Mouse (Mus musculus) megakaryocyte, adult 5-6 weeks (primary cell): ENCODE measurements around the gene Olfr1231. TPM values are rescaled to one million over a fixed set of nuclear protein-coding genes. Genes with fewer than 3 reads are reported as not detected.

Experiments used
- ATAC-seq: 2 replicates; pipeline ENCODE4 v1.8.0; 2016; ENCODE audit warnings: mild to moderate bottlenecking, inconsistent platforms; ENCODE audit not compliant: poor library complexity, severe bottlenecking
- total RNA-seq, 2 experiments: library from RNA; stranded (forward) in 1 of 2; stranded (reverse) in 1 of 2; fragments of 153-499, 151-499 nt in 1 of 2; fragments of 221-1000, 200-1000 nt in 1 of 2; gene quantifications; 2 replicates each; pipeline versions ENCODE4 v1.2.3 to v1.2.4; 2015 to 2017

Olfr1231 gene
- total RNA-seq (2015) (not detected in 2 replicates), total RNA-seq (2017) (not detected in 2 replicates)

GRCm38 (mm10) chr2:89306974-89307373 lies at the start of gene Olfr1231:
Gene Olfr1231, minus strand, starts transcription at chr2:89307074.
- no peak for ATAC-seq

GRCm38 (mm10) chr2:89342298-89342697 lies 35.4 kb upstream of the Olfr1231 start, which contains the start of gene Olfr1233:
Gene Olfr1233, minus strand, starts transcription at chr2:89342398.
- ATAC-seq, result no peak

DNA sequence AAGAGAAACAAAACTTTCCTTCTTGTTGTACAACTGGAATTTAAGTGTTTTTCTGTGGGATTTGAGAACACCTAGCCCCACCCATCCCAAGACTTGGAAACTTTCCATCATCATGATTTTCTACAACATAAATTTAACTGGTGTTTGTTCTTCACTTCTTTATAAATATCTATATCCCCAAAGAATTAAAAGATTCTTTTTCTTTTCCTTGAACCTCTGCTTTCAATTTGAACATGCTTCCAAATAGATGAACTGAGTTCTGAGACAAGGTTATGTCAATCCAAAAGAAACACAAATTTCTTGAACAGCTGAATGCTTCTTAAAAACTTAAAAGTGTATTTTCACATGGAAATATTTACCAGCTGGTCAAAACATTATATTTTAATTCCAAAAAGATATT lies 22.7 kb upstream of the Olfr1231 start, which contains the start of gene Olfr1232:
Gene Olfr1232 (minus strand): TSS at position 101 of the 400 bp plus-strand sequence.
- ATAC-seq, result no peak

GRCm38 (mm10) chr2:89297168-89297567 lies 9.7 kb downstream of the Olfr1231 start, which contains the start of gene Olfr1230:
Gene Olfr1230, minus strand, starts transcription at chr2:89297268.
- ATAC-seq, result no peak

DNA sequence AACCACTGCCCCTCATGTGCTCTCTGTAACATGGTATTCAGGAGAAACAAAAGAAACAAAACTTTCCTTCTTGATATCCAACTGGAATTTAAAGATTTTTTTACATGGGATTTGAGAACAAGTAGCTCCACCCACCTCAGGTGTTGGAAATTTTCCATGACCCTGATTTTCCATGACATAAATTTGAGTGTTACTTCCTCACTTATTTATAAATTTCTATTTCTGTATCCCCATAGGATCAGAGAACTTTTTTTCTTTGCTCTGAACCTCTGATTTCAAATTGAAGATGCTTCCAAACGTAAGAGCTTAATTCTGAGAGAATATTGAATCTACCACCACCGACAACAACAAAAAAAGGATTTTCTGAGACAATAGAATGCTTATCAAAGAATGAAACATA lies 19.0 kb downstream of the Olfr1231 start, which contains the start of gene Olfr1229:
Gene Olfr1229 (minus strand): TSS at position 101 of the 400 bp plus-strand sequence.
- no peak for ATAC-seq

GRCm38 (mm10) chr2:89253962-89254361 lies 52.9 kb downstream of the Olfr1231 start, which contains the start of gene Olfr1228:
Gene Olfr1228, minus strand, starts transcription at chr2:89254062.
- no peak for ATAC-seq

Other genes with a start within 250 kb of the Olfr1231 start
- not detected in 2 replicates for gene Olfr1218, start 245.9 kb downstream of the Olfr1231 start, total RNA-seq (2015)
- not detected in 2 replicates for gene Olfr1218, start 245.9 kb downstream of the Olfr1231 start, total RNA-seq (2017)
- gene Olfr1219, start 223.6 kb downstream of the Olfr1231 start, total RNA-seq (2015), result not detected in 2 replicates
- gene Olfr1219, start 223.6 kb downstream of the Olfr1231 start, total RNA-seq (2017), result not detected in 2 replicates
- gene Olfr1220, start 200.2 kb downstream of the Olfr1231 start, total RNA-seq (2015), result not detected in 2 replicates
- gene Olfr1220, start 200.2 kb downstream of the Olfr1231 start, total RNA-seq (2017), result not detected in 2 replicates
- not detected in 2 replicates for gene Olfr1221, start 189.8 kb downstream of the Olfr1231 start, total RNA-seq (2015)
- not detected in 2 replicates for gene Olfr1221, start 189.8 kb downstream of the Olfr1231 start, total RNA-seq (2017)
- not detected in 2 replicates for gene Olfr1222, start 174.0 kb downstream of the Olfr1231 start, total RNA-seq (2015)
- not detected in 2 replicates for gene Olfr1222, start 174.0 kb downstream of the Olfr1231 start, total RNA-seq (2017)
- gene Olfr1223, start 155.5 kb downstream of the Olfr1231 start, total RNA-seq (2015), result not detected in 2 replicates
- not detected in 2 replicates for gene Olfr1223, start 155.5 kb downstream of the Olfr1231 start, total RNA-seq (2017)
- not detected in 2 replicates for gene Olfr1224-ps1, start 143.0 kb downstream of the Olfr1231 start, total RNA-seq (2015)
- gene Olfr1224-ps1, start 143.0 kb downstream of the Olfr1231 start, total RNA-seq (2017), result not detected in 2 replicates
- not detected in 2 replicates for gene Olfr1225, start 132.4 kb downstream of the Olfr1231 start, total RNA-seq (2015)
- not detected in 2 replicates for gene Olfr1225, start 132.4 kb downstream of the Olfr1231 start, total RNA-seq (2017)
- gene Olfr1226, start 107.0 kb downstream of the Olfr1231 start, total RNA-seq (2015), result not detected in 2 replicates
- gene Olfr1226, start 107.0 kb downstream of the Olfr1231 start, total RNA-seq (2017), result not detected in 2 replicates
- gene Olfr1228, start 53.0 kb downstream of the Olfr1231 start, total RNA-seq (2015), result not detected in 2 replicates
- not detected in 2 replicates for gene Olfr1228, start 53.0 kb downstream of the Olfr1231 start, total RNA-seq (2017)
- gene Olfr1229, start 19.1 kb downstream of the Olfr1231 start, total RNA-seq (2015), result not detected in 2 replicates
- gene Olfr1229, start 19.1 kb downstream of the Olfr1231 start, total RNA-seq (2017), result not detected in 2 replicates
- not detected in 2 replicates for gene Olfr1230, start 9.8 kb downstream of the Olfr1231 start, total RNA-seq (2015)
- not detected in 2 replicates for gene Olfr1230, start 9.8 kb downstream of the Olfr1231 start, total RNA-seq (2017)
- gene Olfr1232, start 22.6 kb upstream of the Olfr1231 start, total RNA-seq (2015), result not detected in 2 replicates
- not detected in 2 replicates for gene Olfr1232, start 22.6 kb upstream of the Olfr1231 start, total RNA-seq (2017)
- gene Olfr1233, start 35.3 kb upstream of the Olfr1231 start, total RNA-seq (2015), result not detected in 2 replicates
- not detected in 2 replicates for gene Olfr1233, start 35.3 kb upstream of the Olfr1231 start, total RNA-seq (2017)
- gene Olfr1234, start 57.8 kb upstream of the Olfr1231 start, total RNA-seq (2015), result not detected in 2 replicates
- gene Olfr1234, start 57.8 kb upstream of the Olfr1231 start, total RNA-seq (2017), result not detected in 2 replicates
- not detected in 2 replicates for gene Olfr1238, start 102.6 kb upstream of the Olfr1231 start, total RNA-seq (2015)
- 0.04 TPM in 1 of 2 replicates, not detected in the other for gene Olfr1238, start 102.6 kb upstream of the Olfr1231 start, total RNA-seq (2017)
- gene Olfr1239, start 113.3 kb upstream of the Olfr1231 start, total RNA-seq (2015), result not detected in 2 replicates
- not detected in 2 replicates for gene Olfr1239, start 113.3 kb upstream of the Olfr1231 start, total RNA-seq (2017)
- not detected in 2 replicates for gene Olfr1240, start 135.9 kb upstream of the Olfr1231 start, total RNA-seq (2015)
- not detected in 2 replicates for gene Olfr1240, start 135.9 kb upstream of the Olfr1231 start, total RNA-seq (2017)
- not detected in 2 replicates for gene Olfr1241, start 180.1 kb upstream of the Olfr1231 start, total RNA-seq (2015)
- not detected in 2 replicates for gene Olfr1241, start 180.1 kb upstream of the Olfr1231 start, total RNA-seq (2017)
- not detected in 2 replicates for gene Olfr1242, start 191.3 kb upstream of the Olfr1231 start, total RNA-seq (2015)
- gene Olfr1242, start 191.3 kb upstream of the Olfr1231 start, total RNA-seq (2017), result not detected in 2 replicates
- not detected in 2 replicates for gene Olfr1243, start 224.4 kb upstream of the Olfr1231 start, total RNA-seq (2015)
- gene Olfr1243, start 224.4 kb upstream of the Olfr1231 start, total RNA-seq (2017), result not detected in 2 replicates